Mouse (Mus musculus): ENCODE measurements at regions not wholly inside any gene's neighbourhood (a gene's known extent, or its start where the extent isn't known, plus 50 kb on each side); places are given as distances from the start of the nearest gene placed in this dataset.

GRCm38 (mm10) chr7:121234831-121235230 lies 153.4 kb downstream of the Otoa start:
- TF ChIP-seq CTCF (IDR thresholded peaks at IDR 0.05; ENCODE audit: extremely low read depth, insufficient read depth, insufficient read length, insufficient replicate concordance) (no peak), POLR2A (IDR thresholded peaks at IDR 0.05; ENCODE audit: low read depth, low read length) (no peak)
